Mouse (Mus musculus): ENCODE data around the gene Mesp1. TPM values are rescaled to one million over a fixed set of nuclear protein-coding genes. Genes with fewer than 3 reads are reported as not detected.

Mesp1 gene
- polyA plus RNA-seq, 1 experiment, result not detected

- H3K36me3 ChIP-seq (replicated peaks; ENCODE audit: low read length), result no peaks in the 10 kb centered on the region
- TF ChIP-seq FLI1 (IDR thresholded peaks at IDR 0.05; ENCODE audit: low read length) (no peak), GATA1 (IDR thresholded peaks at IDR 0.05; ENCODE audit: borderline replicate concordance, low read length) (no peak)
- H3K27me3 ChIP-seq (replicated peaks), result peaks cover 65% of the 10 kb centered on the region
- no peak overlapping the region for H3K4me3 ChIP-seq (replicated peaks)
- H3K9me3 ChIP-seq, result peaks cover 1% of the 10 kb centered on the region; the same call in 1 of the 2 replicates
- H3K4me1 ChIP-seq, result peaks cover 27% of the 10 kb centered on the region
Measured at GRCm38 (mm10) chr7:79819515-79819914, 25.9 kb upstream of the Mesp1 start.

GRCm38 (mm10) chr7:79818321-79818720 lies 24.7 kb upstream of the Mesp1 start:
- Histone ChIP-seq H3K9me3 (no peaks in the 10 kb centered on the region), H3K27me3 (replicated peaks) (peaks cover 64% of the 10 kb centered on the region), H3K4me1 (peaks cover 35% of the 10 kb centered on the region), H3K36me3 (replicated peaks; ENCODE audit: low read length) (no peaks in the 10 kb centered on the region), H3K4me3 (replicated peaks) (no peak overlapping the region)
- no peak for TF ChIP-seq FLI1 (IDR thresholded peaks at IDR 0.05; ENCODE audit: low read length)
- TF ChIP-seq GATA1 (IDR thresholded peaks at IDR 0.05; ENCODE audit: borderline replicate concordance, low read length), result no peak

GRCm38 (mm10) chr7:79813409-79813808 lies 19.8 kb upstream of the Mesp1 start:
- H3K36me3 ChIP-seq (replicated peaks; ENCODE audit: low read length), result no peaks in the 10 kb centered on the region
- H3K4me3 ChIP-seq (replicated peaks), result no peak overlapping the region
- no peaks in the 10 kb centered on the region for H3K9me3 ChIP-seq
- no peak for TF ChIP-seq FLI1 (IDR thresholded peaks at IDR 0.05; ENCODE audit: low read length)
- TF ChIP-seq GATA1 (IDR thresholded peaks at IDR 0.05; ENCODE audit: borderline replicate concordance, low read length), result no peak
- peaks cover 74% of the 10 kb centered on the region for H3K27me3 ChIP-seq (replicated peaks)
- peaks cover 24% of the 10 kb centered on the region for H3K4me1 ChIP-seq

- Histone ChIP-seq H3K9me3 (peaks cover 11% of the 10 kb centered on the region), H3K27me3 (replicated peaks) (peaks cover 72% of the 10 kb centered on the region), H3K4me3 (replicated peaks) (peak within 1 kb of the TSS; percentile 89)
Measured at GRCm38 (mm10) chr7:79810611-79811506, 17.3 kb upstream of the Mesp1 start, which contains the start of gene Mesp2. Mesp2 (plus strand) TSS chr7:79810727.

DNA sequence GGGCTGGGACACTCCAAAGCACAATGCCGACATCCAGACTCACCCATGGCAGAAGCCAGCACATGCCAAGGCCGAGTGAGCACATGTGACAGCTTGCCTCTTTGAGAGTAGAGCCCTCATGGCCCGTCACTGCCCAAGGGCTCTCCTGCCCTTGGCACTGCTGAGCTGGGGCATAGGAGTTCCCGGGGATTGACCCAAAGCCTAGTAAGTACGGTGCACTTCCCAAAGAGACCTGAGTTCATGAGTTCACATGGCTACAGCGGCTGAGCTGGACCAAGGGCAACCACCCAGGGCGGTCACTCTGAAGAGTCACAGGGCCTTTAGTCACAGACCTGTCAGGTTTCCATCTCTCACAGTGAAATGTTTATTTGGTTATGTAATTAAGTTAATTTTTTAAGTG lies 15.0 kb upstream of the Mesp1 start:
- Histone ChIP-seq H3K36me3 (replicated peaks; ENCODE audit: low read length) (no peaks in the 10 kb centered on the region), H3K4me1 (peaks cover 11% of the 10 kb centered on the region), H3K27me3 (replicated peaks) (peaks cover 76% of the 10 kb centered on the region), H3K4me3 (replicated peaks) (no peak overlapping the region), H3K9me3 (peaks cover 11% of the 10 kb centered on the region)
- TF ChIP-seq GATA1 (IDR thresholded peaks at IDR 0.05; ENCODE audit: borderline replicate concordance, low read length), result no peak
- no peak for TF ChIP-seq FLI1 (IDR thresholded peaks at IDR 0.05; ENCODE audit: low read length)

More at GRCm38 (mm10) chr7:79810611-79811506, 17.3 kb upstream of the Mesp1 start, which contains the start of gene Mesp2:
- Histone ChIP-seq H3K4me1 (peaks cover 21% of the 10 kb centered on the region), H3K36me3 (replicated peaks; ENCODE audit: low read length) (no peaks in the 10 kb centered on the region)
- TF ChIP-seq GATA1 (IDR thresholded peaks at IDR 0.05; ENCODE audit: borderline replicate concordance, low read length) (no peak), FLI1 (IDR thresholded peaks at IDR 0.05; ENCODE audit: low read length) (no peak)

DNA sequence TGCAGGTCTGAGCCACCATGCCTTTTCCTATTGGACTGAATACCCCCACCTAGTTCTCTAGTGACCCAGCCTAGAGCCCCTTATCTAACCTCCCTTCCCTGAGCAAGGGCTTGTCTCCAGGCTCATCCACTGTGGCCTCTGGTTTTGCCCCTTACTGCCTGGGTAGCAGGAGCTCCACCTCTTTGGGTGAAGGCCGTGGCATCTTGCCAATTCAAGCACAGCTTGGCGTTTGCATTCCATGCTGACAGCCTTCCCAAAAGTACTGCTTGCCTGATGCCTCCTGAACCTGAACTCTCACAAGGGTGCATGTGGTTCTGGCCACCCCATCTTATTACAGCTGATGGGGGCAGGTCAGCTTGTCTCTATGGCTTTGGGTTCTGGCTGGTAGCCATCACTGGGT lies 10.3 kb upstream of the Mesp1 start:
- TF ChIP-seq FLI1 (IDR thresholded peaks at IDR 0.05; ENCODE audit: low read length) (no peak), GATA1 (IDR thresholded peaks at IDR 0.05; ENCODE audit: borderline replicate concordance, low read length) (no peak)
- H3K4me3 ChIP-seq (replicated peaks), result no peak overlapping the region
- peaks cover 72% of the 10 kb centered on the region for H3K27me3 ChIP-seq (replicated peaks)
- peaks cover 3% of the 10 kb centered on the region; the same call in 1 of the 2 replicates for H3K4me1 ChIP-seq
- no peaks in the 10 kb centered on the region for H3K36me3 ChIP-seq (replicated peaks; ENCODE audit: low read length)
- H3K9me3 ChIP-seq, result peaks cover 11% of the 10 kb centered on the region

GRCm38 (mm10) chr7:79802037-79802436 lies 8.4 kb upstream of the Mesp1 start:
- Histone ChIP-seq H3K36me3 (replicated peaks; ENCODE audit: low read length) (no peaks in the 10 kb centered on the region), H3K4me3 (replicated peaks) (no peak overlapping the region), H3K9me3 (peaks cover 4% of the 10 kb centered on the region), H3K27me3 (replicated peaks) (peaks cover 76% of the 10 kb centered on the region), H3K4me1 (peaks cover 14% of the 10 kb centered on the region)
- TF ChIP-seq FLI1 (IDR thresholded peaks at IDR 0.05; ENCODE audit: low read length), result no peak
- no peak for TF ChIP-seq GATA1 (IDR thresholded peaks at IDR 0.05; ENCODE audit: borderline replicate concordance, low read length)

- TF ChIP-seq GATA1 (IDR thresholded peaks at IDR 0.05; ENCODE audit: borderline replicate concordance, low read length) (no peak), FLI1 (IDR thresholded peaks at IDR 0.05; ENCODE audit: low read length) (no peak)
- peaks cover 79% of the 10 kb centered on the region for H3K27me3 ChIP-seq (replicated peaks)
- H3K4me3 ChIP-seq (replicated peaks), result no peak overlapping the region
- no peaks in the 10 kb centered on the region for H3K36me3 ChIP-seq (replicated peaks; ENCODE audit: low read length)
- no peaks in the 10 kb centered on the region for H3K9me3 ChIP-seq
- H3K4me1 ChIP-seq, result peaks cover 17% of the 10 kb centered on the region
Measured at GRCm38 (mm10) chr7:79801391-79801790, 7.8 kb upstream of the Mesp1 start.

DNA sequence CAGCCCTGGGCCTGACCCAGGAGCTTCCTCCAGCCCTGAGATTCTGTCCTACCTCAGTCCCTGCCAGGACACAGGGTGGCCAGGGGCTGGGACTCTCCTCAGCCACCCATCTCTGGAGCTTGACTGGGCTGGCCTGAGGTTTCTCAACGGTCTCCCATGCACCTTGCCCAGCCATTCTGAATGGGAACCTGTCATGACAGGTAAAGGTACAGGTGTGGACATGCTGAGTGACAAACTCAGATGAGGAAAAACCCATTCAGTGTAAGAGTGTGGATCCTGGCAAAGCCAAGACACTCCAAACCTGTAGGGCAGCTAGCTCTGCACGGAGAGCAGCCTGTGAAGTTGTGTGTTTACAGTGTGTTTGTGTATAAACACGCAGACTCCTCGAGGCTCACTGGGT lies 6.7 kb upstream of the Mesp1 start:
- Histone ChIP-seq H3K4me1 (peaks cover 17% of the 10 kb centered on the region), H3K9me3 (no peaks in the 10 kb centered on the region), H3K36me3 (replicated peaks; ENCODE audit: low read length) (no peaks in the 10 kb centered on the region), H3K27me3 (replicated peaks) (peaks cover 85% of the 10 kb centered on the region), H3K4me3 (replicated peaks) (no peak overlapping the region)
- no peak for TF ChIP-seq GATA1 (IDR thresholded peaks at IDR 0.05; ENCODE audit: borderline replicate concordance, low read length)
- no peak for TF ChIP-seq FLI1 (IDR thresholded peaks at IDR 0.05; ENCODE audit: low read length)

DNA sequence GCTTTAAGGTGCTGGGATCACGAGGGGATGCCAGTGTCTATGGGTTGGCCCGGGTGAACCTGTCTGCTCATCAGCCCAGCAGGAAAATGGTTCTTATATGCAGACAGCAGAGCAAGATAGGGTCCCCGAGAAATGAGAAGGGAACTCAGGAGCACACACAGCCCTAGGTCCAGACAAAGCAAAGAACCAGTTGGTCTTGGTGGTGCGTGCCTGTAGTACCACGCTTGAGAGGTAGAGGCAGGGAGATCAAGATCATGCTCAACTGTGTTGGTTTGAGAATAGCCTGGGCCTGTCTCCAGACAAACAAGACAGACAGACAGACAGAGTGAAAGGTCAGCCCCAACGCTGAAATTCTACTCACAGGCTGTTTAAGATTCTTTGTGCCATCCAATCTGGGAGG lies 5.9 kb upstream of the Mesp1 start:
- H3K4me3 ChIP-seq (replicated peaks), result no peak overlapping the region
- peaks cover 86% of the 10 kb centered on the region for H3K27me3 ChIP-seq (replicated peaks)
- H3K4me1 ChIP-seq, result peaks cover 17% of the 10 kb centered on the region
- no peaks in the 10 kb centered on the region for H3K36me3 ChIP-seq (replicated peaks; ENCODE audit: low read length)
- H3K9me3 ChIP-seq, result no peaks in the 10 kb centered on the region
- TF ChIP-seq GATA1 (IDR thresholded peaks at IDR 0.05; ENCODE audit: borderline replicate concordance, low read length) (no peak), FLI1 (IDR thresholded peaks at IDR 0.05; ENCODE audit: low read length) (no peak)
